Mouse (Mus musculus): ENCODE data around the gene Defb30. TPM values are rescaled to one million over a fixed set of nuclear protein-coding genes. Genes with fewer than 3 reads are reported as not detected.

Gene Defb30
- total RNA-seq, 2 experiments from 2014 or later = not detected

Other genes with a start within 250 kb of the Defb30 start
- 1 to 10 TPM; 6.5 to 6.9 TPM for gene Wdfy2, start 212.3 kb downstream of the Defb30 start, total RNA-seq (2021)
- not detected for gene Defb48, start 65.5 kb downstream of the Defb30 start, total RNA-seq (2021)
- not detected for gene Defb47, start 51.9 kb downstream of the Defb30 start, total RNA-seq (2021)
- not detected for gene Defb43, start 38.2 kb downstream of the Defb30 start, total RNA-seq (2021)
- not detected for gene Defb42, start 3.0 kb downstream of the Defb30 start, total RNA-seq (2021)

Data from gastrocnemius, adult 18-20 months (tissue).